Mouse (Mus musculus) MEL (cell line): ENCODE data around the gene Gfap.

Experiments
- CHD2 ChIP-seq: IDR thresholded peaks from 2 replicates; pipeline ENCODE4 v1.6.1; 2011; ENCODE audit warnings: low read length, improper control_type of control experiment
- CTCF ChIP-seq, 3 experiments: IDR thresholded peaks in 2 of 3; conservative IDR thresholded peaks in 1 of 3; 2 replicates each; pipeline ENCODE4 v1.5.1; 2011 to 2012; ENCODE audit warnings: low read length in 3 of 3, low read depth in 2 of 3, mild to moderate bottlenecking in 2 of 3, improper control_type of control experiment in 1 of 3, inconsistent platforms in 1 of 3, mixed read lengths in 1 of 3, moderate library complexity in 1 of 3; ENCODE audit not compliant: control insufficient read depth in 1 of 3, insufficient read depth in 1 of 3, poor library complexity in 1 of 3, severe bottlenecking in 1 of 3
- ELF1 ChIP-seq: IDR thresholded peaks from 2 replicates; pipeline ENCODE4 v1.6.1; 2014; ENCODE audit warnings: low read depth, mild to moderate bottlenecking, inconsistent platforms, low read length, improper control_type of control experiment, moderate library complexity
- EP300 ChIP-seq, 2 experiments: IDR thresholded peaks; 2 replicates each; pipeline ENCODE4 v1.6.1; 2011; ENCODE audit warnings: improper control_type of control experiment in 2 of 2, low read length in 2 of 2, low read depth in 1 of 2, mild to moderate bottlenecking in 1 of 2
- GATA1 ChIP-seq: IDR thresholded peaks from 2 replicates; pipeline ENCODE4 v1.6.1; 2011; ENCODE audit warnings: low read depth, low read length, improper control_type of control experiment
- HCFC1 ChIP-seq: IDR thresholded peaks from 2 replicates; pipeline ENCODE4 v1.6.1; 2012; ENCODE audit warnings: low read depth, mild to moderate bottlenecking, inconsistent platforms, low read length, improper control_type of control experiment, moderate library complexity
- KAT2A ChIP-seq: conservative IDR thresholded peaks from 2 replicates; pipeline ENCODE4 v1.6.1; 2012; ENCODE audit warnings: low read depth, low read length, improper control_type of control experiment, inconsistent platforms
- MAFK ChIP-seq: IDR thresholded peaks from 2 replicates; pipeline ENCODE4 v1.6.1; 2011; ENCODE audit warnings: low read depth, mild to moderate bottlenecking, low read length, improper control_type of control experiment, borderline replicate concordance
- MAX ChIP-seq: IDR thresholded peaks from 2 replicates; pipeline ENCODE4 v1.6.1; 2011; ENCODE audit warnings: low read length, improper control_type of control experiment
- POLR2AphosphoS2 ChIP-seq: IDR thresholded peaks from 2 replicates; pipeline ENCODE4 v1.6.1; 2011; ENCODE audit warnings: low read length, improper control_type of control experiment
- TAL1 ChIP-seq: IDR thresholded peaks from 2 replicates; pipeline ENCODE4 v1.6.1; 2012; ENCODE audit warnings: mild to moderate bottlenecking, inconsistent platforms, low read length, moderate library complexity, mixed read lengths
- TBP ChIP-seq: IDR thresholded peaks from 2 replicates; pipeline ENCODE4 v1.8.0; 2011; ENCODE audit warnings: low read depth, low read length, improper control_type of control experiment

GRCm38 (mm10) chr11:102900763-102901162, at the start of gene Gfap:
- TF ChIP-seq ELF1 (peak; percentile 4; the same call in 1 of the 2 replicates), GATA1 (no peak), KAT2A (no peak), CTCF (IDR thresholded peaks at IDR 0.05 in 2 of 3, conservative IDR thresholded peaks at IDR 0.05 in 1 of 3; ENCODE audit: control insufficient read depth in 1 of 3, insufficient read depth in 1 of 3, low read depth in 2 of 3, low read length in 3 of 3, poor library complexity in 1 of 3, severe bottlenecking in 1 of 3) (peak; percentile 92 to 99 (median 96)), MAFK (no peak), TBP (no peak), CHD2 (no peak), MAX (no peak), TAL1 (no peak), EP300 (IDR thresholded peaks at IDR 0.05; ENCODE audit: low read depth in 1 of 2, low read length in 2 of 2) (no peak), HCFC1 (no peak), POLR2AphosphoS2 (no peak)
